Mouse (Mus musculus) CH12.LX (cell line): ENCODE data around the gene Mrpl14.

Experiments
- BHLHE40 ChIP-seq: IDR thresholded peaks from 2 replicates; pipeline ENCODE4 v1.6.1; 2011; ENCODE audit warnings: mild to moderate bottlenecking, low read depth, low read length, improper control_type of control experiment
- CTCF ChIP-seq, 2 experiments: IDR thresholded peaks in 1 of 2; conservative IDR thresholded peaks in 1 of 2; 2 replicates each; pipeline ENCODE4 v1.5.1; 2011 to 2012; ENCODE audit warnings: low read depth in 2 of 2, low read length in 2 of 2, improper control_type of control experiment in 1 of 2, inconsistent platforms in 1 of 2, mild to moderate bottlenecking in 1 of 2, moderate library complexity in 1 of 2
- E2F4 ChIP-seq: IDR thresholded peaks from 2 replicates; pipeline ENCODE4 v1.6.1; 2011; ENCODE audit warnings: low read depth, low read length, improper control_type of control experiment; ENCODE audit not compliant: insufficient replicate concordance
- MAFK ChIP-seq: IDR thresholded peaks from 2 replicates; pipeline ENCODE4 v1.6.1; 2011; ENCODE audit warnings: low read length, improper control_type of control experiment; ENCODE audit not compliant: insufficient replicate concordance
- MAX ChIP-seq: IDR thresholded peaks from 2 replicates; pipeline ENCODE4 v1.6.1; 2011; ENCODE audit warnings: low read length, improper control_type of control experiment
- MEF2A ChIP-seq: IDR thresholded peaks from 2 replicates; pipeline ENCODE4 v1.6.1; 2014; ENCODE audit warnings: low read depth, mild to moderate bottlenecking, inconsistent platforms, low read length, improper control_type of control experiment, borderline replicate concordance
- NELFE ChIP-seq: IDR thresholded peaks from 2 replicates; pipeline ENCODE4 v1.6.1; 2011; ENCODE audit warnings: low read depth, low read length, improper control_type of control experiment
- NRF1 ChIP-seq: IDR thresholded peaks from 2 replicates; pipeline ENCODE4 v1.6.1; 2014; ENCODE audit warnings: low read depth, mild to moderate bottlenecking, inconsistent platforms, low read length, improper control_type of control experiment, moderate library complexity
- PAX5 ChIP-seq: IDR thresholded peaks from 2 replicates; pipeline ENCODE4 v1.6.1; 2012; ENCODE audit warnings: low read length, inconsistent platforms, mixed read lengths
- POLR2A ChIP-seq: IDR thresholded peaks from 2 replicates; pipeline ENCODE4 v1.6.1; 2011; ENCODE audit warnings: low read depth, mild to moderate bottlenecking, improper control_type of control experiment, low read length
- POLR2AphosphoS2 ChIP-seq: IDR thresholded peaks from 2 replicates; pipeline ENCODE4 v1.6.1; 2011; ENCODE audit warnings: low read depth, low read length, improper control_type of control experiment
- RAD21 ChIP-seq: IDR thresholded peaks from 2 replicates; pipeline ENCODE4 v1.6.1; 2011; ENCODE audit warnings: low read depth, mild to moderate bottlenecking, low read length, improper control_type of control experiment, moderate library complexity
- SIN3A ChIP-seq: IDR thresholded peaks from 2 replicates; pipeline ENCODE4 v1.6.1; 2012; ENCODE audit warnings: low read length, improper control_type of control experiment, inconsistent platforms
- ZMIZ1 ChIP-seq: IDR thresholded peaks from 2 replicates; pipeline ENCODE4 v1.6.1; 2012; ENCODE audit warnings: low read depth, mild to moderate bottlenecking, inconsistent platforms, low read length, improper control_type of control experiment

- no peak for TF ChIP-seq PAX5
- TF ChIP-seq CTCF (conservative IDR thresholded peaks at IDR 0.05 in 1 of 2, IDR thresholded peaks at IDR 0.05 in 1 of 2; ENCODE audit: low read depth in 2 of 2, low read length in 2 of 2), result peak; percentile 63 to 97
- TF ChIP-seq NRF1, result no peak
- TF ChIP-seq BHLHE40, result no peak
- no peak for TF ChIP-seq ZMIZ1
- no peak for TF ChIP-seq MAFK
- TF ChIP-seq MAX, result no peak
- TF ChIP-seq NELFE, result no peak; the same call in 1 of the 2 replicates
- TF ChIP-seq RAD21, result no peak; the same call in none of the 2 replicates
- no peak for TF ChIP-seq E2F4
- TF ChIP-seq SIN3A, result no peak
- TF ChIP-seq POLR2AphosphoS2, result no peak
- TF ChIP-seq MEF2A, result no peak
- TF ChIP-seq POLR2A, result no peak
Observed at GRCm38 (mm10) chr17:45731172-45731864, 45.2 kb downstream of the Mrpl14 start.
